Mouse (Mus musculus) gastrocnemius, adult 8-10 months (tissue): ENCODE data around the gene Top1. TPM values are rescaled to one million over a fixed set of nuclear protein-coding genes. Genes with fewer than 3 reads are reported as not detected.
"Not testable (repeated sequence)": the region's sequence is repeated elsewhere in the genome, so short reads cannot be mapped to it uniquely, and the experiment has no call there.

Source experiments
- DNase-seq, 2 experiments: peaks; one replicate each; pipeline ENCODE4 v3.0.0; 2022; ENCODE audit warnings: low spot score in 2 of 2
- total RNA-seq, 4 experiments: library from RNA; stranded (reverse); gene quantifications; 2 replicates each; pipeline ENCODE4 v1.2.4; 2022

Gene Top1
- total RNA-seq, 4 experiments from 2014 or later, result 34.2 to 39.3 (median 36.7) TPM

GRCm38 (mm10) chr2:160630872-160631597 is 14.7 kb upstream of the Top1 start:
- DNase-seq, result no peak

GRCm38 (mm10) chr2:160639911-160640717 is 5.6 kb upstream of the Top1 start:
- no peak for DNase-seq

- DNase-seq, result no peak
Observed at GRCm38 (mm10) chr2:160641176-160641575, 4.5 kb upstream of the Top1 start.

- DNase-seq, result peak in 1 of 2 experiments; percentile 15
Observed at GRCm38 (mm10) chr2:160646144-160646844, 606 bp downstream of the Top1 start.

- DNase-seq, result no peak
Observed at GRCm38 (mm10) chr2:160646845-160647178, 1.1 kb downstream of the Top1 start.

GRCm38 (mm10) chr2:160648097-160648496 is 2.4 kb downstream of the Top1 start:
- DNase-seq, result no peak

- no peak for DNase-seq
Observed at GRCm38 (mm10) chr2:160649072-160649471, 3.4 kb downstream of the Top1 start.

- no peak for DNase-seq
Observed at GRCm38 (mm10) chr2:160651165-160651564, 5.5 kb downstream of the Top1 start.

- DNase-seq, result no peak
Observed at GRCm38 (mm10) chr2:160653218-160653617, 7.5 kb downstream of the Top1 start.

GRCm38 (mm10) chr2:160655561-160655960 is 9.9 kb downstream of the Top1 start:
- DNase-seq, result no peak

- no peak for DNase-seq
Observed at GRCm38 (mm10) chr2:160656234-160656633, 10.5 kb downstream of the Top1 start.

- DNase-seq, result no peak
Observed at GRCm38 (mm10) chr2:160657801-160658442, 12.2 kb downstream of the Top1 start.

- DNase-seq, result no peak
Observed at GRCm38 (mm10) chr2:160658811-160659210, 13.1 kb downstream of the Top1 start.

GRCm38 (mm10) chr2:160664421-160664820 is 18.7 kb downstream of the Top1 start:
- DNase-seq, result no peak

- DNase-seq, result not testable (repeated sequence)
Observed at GRCm38 (mm10) chr2:160664986-160665385, 19.3 kb downstream of the Top1 start.

GRCm38 (mm10) chr2:160667259-160667658 is 21.6 kb downstream of the Top1 start:
- no peak for DNase-seq

- peak; percentile 11 to 21 for DNase-seq
Observed at GRCm38 (mm10) chr2:160700271-160700670, 54.6 kb downstream of the Top1 start.

GRCm38 (mm10) chr2:160701603-160702002 is 55.9 kb downstream of the Top1 start:
- no peak for DNase-seq

- DNase-seq, result no peak
Observed at GRCm38 (mm10) chr2:160702824-160703223, 57.1 kb downstream of the Top1 start.

GRCm38 (mm10) chr2:160707673-160708072 is 62.0 kb downstream of the Top1 start:
- DNase-seq, result no peak

- DNase-seq, result no peak
Observed at GRCm38 (mm10) chr2:160715463-160716030, 69.9 kb downstream of the Top1 start.
